Mouse (Mus musculus): Measurements from ENCODE around the gene Lipt1. TPM values are rescaled to one million over a fixed set of nuclear protein-coding genes. Genes with fewer than 3 reads are reported as not detected.

The Lipt1 gene
- 2.3 and 2.8 TPM in 2 replicates for polyA plus RNA-seq (2012; rRNA removed)
- polyA plus RNA-seq (2014; fragmentation: Nextera tagmentation; extraction: Ambion mirVana), result 3.5 and 3.7 TPM in 2 replicates

DNA sequence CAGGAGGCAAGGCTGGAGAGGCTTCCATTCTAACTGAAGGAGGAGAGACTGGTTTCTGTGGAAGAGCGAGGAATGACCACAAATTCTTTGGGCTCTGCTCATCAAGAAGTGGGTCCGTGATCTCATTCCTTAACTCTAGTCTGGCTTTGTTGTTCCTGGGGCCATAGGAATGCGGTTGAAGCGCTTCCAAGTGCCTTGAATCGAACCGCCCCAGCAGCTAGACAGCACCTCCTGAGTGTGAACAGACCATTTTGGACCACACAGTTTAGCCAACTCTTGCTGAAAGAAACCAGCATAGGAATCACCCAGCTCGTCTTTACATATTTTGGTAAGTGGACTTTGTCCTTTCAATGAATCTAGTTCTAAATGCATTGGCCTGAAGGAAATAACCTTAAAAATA is at the start of gene Lipt1:
Gene Lipt1 (plus strand): TSS at position 35 of the 400 bp plus-strand sequence.
- DNase-seq (ENCODE audit: low read depth in 3 of 3, low spot score in 3 of 3), result no peak
- WGBS (ENCODE audit: insufficient replicate concordance), result 16% methylated on average over 7 of the region's 7 CpGs

DNA sequence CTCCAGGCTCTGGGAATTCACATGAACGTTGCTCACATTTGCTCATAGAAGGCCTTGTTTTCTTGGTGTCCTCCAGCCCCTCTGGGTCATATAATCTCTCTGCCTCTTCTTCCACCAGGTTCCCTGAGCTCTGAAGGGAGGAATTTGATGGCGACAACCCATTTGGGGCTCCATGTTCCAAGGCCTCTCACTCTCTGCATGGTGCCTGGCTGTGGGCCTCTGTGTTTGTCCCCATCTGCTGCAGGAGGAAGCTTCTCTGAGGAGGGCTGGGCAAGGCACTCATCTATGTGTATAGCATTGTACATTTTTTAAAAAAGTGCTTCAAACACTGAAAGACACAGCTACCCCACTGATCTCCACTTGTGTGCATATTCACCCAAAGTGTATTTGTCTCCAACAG is 39.9 kb upstream of the Lipt1 start:
- WGBS (ENCODE audit: insufficient replicate concordance), result 58% methylated on average over 2 of the region's 2 CpGs

More for the DNA sequence above, at the start of gene Lipt1:
- peak within 1 kb of the TSS; percentile 66 to 72 for H3K4me3 ChIP-seq (ENCODE audit: insufficient read depth in 1 of 2, low read depth in 2 of 2, low read length in 2 of 2)
- peak; percentile 57 for ATAC-seq (ENCODE audit: insufficient read depth)
- no peaks in the 10 kb centered on the region for H3K9me3 ChIP-seq (ENCODE audit: control insufficient read depth, low read length)
- no peak for TF ChIP-seq CTCF (IDR thresholded peaks at IDR 0.05; ENCODE audit: low read depth)
- no peak for TF ChIP-seq EP300 (IDR thresholded peaks at IDR 0.05; ENCODE audit: low read depth)
- peaks cover 9% of the 10 kb centered on the region for H3K36me3 ChIP-seq (replicated peaks; ENCODE audit: control insufficient read depth, insufficient read depth, low read depth)
- peak within 1 kb of the TSS; percentile 94 for H3K4me2 ChIP-seq (ENCODE audit: low read depth)
- H3K27ac ChIP-seq, result peak within 1 kb of the TSS; percentile 61
- peak within 1 kb of the TSS; percentile 70 for H3K9ac ChIP-seq (replicated peaks)
- no peaks in the 10 kb centered on the region for H3K27me3 ChIP-seq (ENCODE audit: control insufficient read depth, insufficient read depth, low read length)
- H3K4me1 ChIP-seq (replicated peaks; ENCODE audit: control insufficient read depth in 2 of 2, insufficient read depth in 2 of 2, low read length in 1 of 2), result peaks cover 11 to 23% of the 10 kb centered on the region in 2 experiments

DNA sequence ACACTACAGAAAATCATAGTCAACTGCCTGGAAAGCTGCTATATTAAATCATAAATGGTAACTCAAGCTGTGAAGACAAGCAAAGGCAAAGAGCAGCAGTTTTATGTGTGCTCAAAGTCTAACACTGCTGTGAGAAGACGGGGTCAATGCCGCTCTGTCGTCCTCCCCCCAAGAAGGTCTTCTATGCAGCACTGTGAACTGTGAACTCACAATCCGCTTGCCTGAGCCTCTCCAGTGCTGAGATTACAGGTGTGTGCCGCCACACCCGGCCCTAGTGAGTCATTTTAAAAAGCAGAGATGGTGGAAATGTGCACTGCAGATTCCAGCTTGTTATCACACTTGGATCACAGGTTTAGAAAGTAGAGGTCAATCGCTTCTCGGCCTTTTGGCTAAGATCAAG is 24.7 kb upstream of the Lipt1 start:
- no peak overlapping the region for H3K4me2 ChIP-seq (ENCODE audit: low read depth)
- no peak for ATAC-seq (ENCODE audit: insufficient read depth)
- WGBS (ENCODE audit: insufficient replicate concordance), result 64% methylated on average over 8 of the region's 8 CpGs

More for the DNA sequence above, 39.9 kb upstream of the Lipt1 start:
- Histone ChIP-seq H3K9ac (replicated peaks) (no peak overlapping the region), H3K27ac (no peak overlapping the region), H3K9me3 (ENCODE audit: control insufficient read depth, low read length) (no peaks in the 10 kb centered on the region), H3K36me3 (replicated peaks; ENCODE audit: control insufficient read depth, insufficient read depth, low read depth) (no peaks in the 10 kb centered on the region), H3K4me3 (ENCODE audit: insufficient read depth in 1 of 2, low read depth in 2 of 2, low read length in 2 of 2) (no peak overlapping the region), H3K4me2 (ENCODE audit: low read depth) (no peak overlapping the region), H3K4me1 (replicated peaks; ENCODE audit: control insufficient read depth in 2 of 2, insufficient read depth in 2 of 2, low read length in 1 of 2) (no peaks in the 10 kb centered on the region), H3K27me3 (ENCODE audit: control insufficient read depth, insufficient read depth, low read length) (no peaks in the 10 kb centered on the region)
- TF ChIP-seq EP300 (IDR thresholded peaks at IDR 0.05; ENCODE audit: low read depth) (no peak), CTCF (IDR thresholded peaks at IDR 0.05; ENCODE audit: low read depth) (no peak)
- ATAC-seq (ENCODE audit: insufficient read depth) (no peak), DNase-seq (ENCODE audit: low read depth in 3 of 3, low spot score in 3 of 3) (no peak)

DNA sequence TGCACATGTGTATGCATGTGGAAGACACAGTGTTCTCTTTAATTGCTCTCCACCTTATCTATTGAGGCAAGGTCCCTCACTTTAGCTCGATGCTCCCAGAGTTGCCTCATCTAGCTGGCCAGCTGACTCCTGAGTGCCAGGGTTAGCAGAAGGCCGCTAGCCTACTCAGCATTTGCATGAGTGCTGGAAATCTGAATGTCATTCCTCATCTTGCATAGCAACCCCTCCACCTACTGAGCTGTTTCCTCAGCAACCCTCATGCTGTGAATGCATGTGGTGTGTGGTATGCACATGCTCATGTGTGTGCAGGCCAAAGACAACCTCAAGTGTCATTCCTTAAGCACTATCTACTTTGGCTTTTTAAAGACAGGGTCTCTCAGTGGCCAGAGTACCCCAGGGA is 20.8 kb upstream of the Lipt1 start:
- 36% methylated on average over 2 of the region's 2 CpGs for WGBS (ENCODE audit: insufficient replicate concordance)
- no peak overlapping the region for H3K9ac ChIP-seq (replicated peaks)
- DNase-seq (ENCODE audit: low read depth in 3 of 3, low spot score in 3 of 3), result no peak

More for the DNA sequence above, 24.7 kb upstream of the Lipt1 start:
- Histone ChIP-seq H3K36me3 (replicated peaks; ENCODE audit: control insufficient read depth, insufficient read depth, low read depth) (no peaks in the 10 kb centered on the region), H3K4me3 (ENCODE audit: insufficient read depth in 1 of 2, low read depth in 2 of 2, low read length in 2 of 2) (no peak overlapping the region), H3K4me1 (replicated peaks; ENCODE audit: control insufficient read depth in 2 of 2, insufficient read depth in 2 of 2, low read length in 1 of 2) (no peaks in the 10 kb centered on the region), H3K27me3 (ENCODE audit: control insufficient read depth, insufficient read depth, low read length) (no peaks in the 10 kb centered on the region), H3K9me3 (ENCODE audit: control insufficient read depth, low read length) (no peaks in the 10 kb centered on the region), H3K27ac (no peak overlapping the region), H3K9ac (replicated peaks) (no peak overlapping the region)
- DNase-seq (ENCODE audit: low read depth in 3 of 3, low spot score in 3 of 3), result no peak
- TF ChIP-seq EP300 (IDR thresholded peaks at IDR 0.05; ENCODE audit: low read depth), result no peak
- no peak for TF ChIP-seq CTCF (IDR thresholded peaks at IDR 0.05; ENCODE audit: low read depth)

DNA sequence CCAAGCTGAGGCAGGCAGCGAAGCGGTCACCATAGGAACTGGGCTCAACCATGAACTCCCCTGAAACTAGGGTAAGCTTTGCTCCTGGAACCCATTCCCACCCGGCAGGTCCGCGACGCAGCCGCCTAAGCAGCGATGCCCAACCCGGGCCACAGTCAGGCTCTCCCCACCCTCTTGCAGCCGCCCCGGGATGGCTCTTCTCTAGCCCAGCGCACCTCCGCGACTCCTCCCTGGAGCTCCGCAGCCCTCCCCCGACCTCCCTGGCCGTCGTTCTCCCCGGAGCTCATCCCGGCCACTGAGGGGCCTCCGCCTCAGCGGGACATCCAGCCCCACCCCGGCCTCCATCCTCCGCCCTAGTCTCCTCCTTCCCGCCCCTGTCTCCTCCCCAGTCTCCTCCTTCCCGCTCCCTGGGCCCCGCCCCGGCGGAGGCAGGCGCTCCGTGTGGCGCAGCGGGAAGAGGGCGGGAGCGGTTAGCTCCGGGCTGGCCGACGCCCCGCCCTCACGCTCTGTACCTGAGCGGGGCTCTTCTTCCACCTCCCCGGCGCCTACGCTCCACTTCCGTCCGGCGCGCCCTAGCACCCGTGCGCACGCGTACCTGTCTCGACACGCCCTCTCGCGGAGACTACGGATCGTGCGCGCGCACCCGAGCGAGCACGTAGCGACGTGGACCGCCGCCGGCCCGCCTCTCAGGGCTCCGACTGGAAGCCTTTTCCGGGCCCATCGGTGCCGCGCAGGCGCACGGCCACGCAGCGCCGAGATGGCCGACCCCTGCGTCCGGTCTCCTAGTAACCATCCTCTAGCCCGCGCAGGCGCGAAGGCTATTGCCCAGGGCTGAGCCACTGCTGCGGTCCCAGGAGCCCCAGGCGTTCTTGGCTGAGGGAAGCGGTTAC is 6.8 kb upstream of the Lipt1 start:
- under 1% methylated on average over 90 of the region's 90 CpGs for WGBS (ENCODE audit: insufficient replicate concordance)
- Histone ChIP-seq H3K9me3 (ENCODE audit: control insufficient read depth, low read length) (no peaks in the 10 kb centered on the region), H3K9ac (replicated peaks) (peak overlapping the region; percentile 69), H3K27ac (peak overlapping the region; percentile 68), H3K4me2 (ENCODE audit: low read depth) (peak overlapping the region; percentile 98), H3K36me3 (replicated peaks; ENCODE audit: control insufficient read depth, insufficient read depth, low read depth) (no peaks in the 10 kb centered on the region), H3K4me1 (replicated peaks; ENCODE audit: control insufficient read depth in 2 of 2, insufficient read depth in 2 of 2, low read length in 1 of 2) (peaks cover 9 to 16% of the 10 kb centered on the region in 2 experiments), H3K4me3 (ENCODE audit: insufficient read depth in 1 of 2, low read depth in 2 of 2, low read length in 2 of 2) (peak overlapping the region; percentile 64 to 89), H3K27me3 (ENCODE audit: control insufficient read depth, insufficient read depth, low read length) (no peaks in the 10 kb centered on the region)
- DNase-seq (ENCODE audit: low read depth in 3 of 3, low spot score in 3 of 3), result peak; percentile 95 to 98 (median 97)
- peak; percentile 97 for ATAC-seq (ENCODE audit: insufficient read depth)
- peak; percentile 55 for TF ChIP-seq CTCF (IDR thresholded peaks at IDR 0.05; ENCODE audit: low read depth)
- TF ChIP-seq EP300 (IDR thresholded peaks at IDR 0.05; ENCODE audit: low read depth), result no peak

More for the DNA sequence above, 20.8 kb upstream of the Lipt1 start:
- Histone ChIP-seq H3K9me3 (ENCODE audit: control insufficient read depth, low read length) (no peaks in the 10 kb centered on the region), H3K4me3 (ENCODE audit: insufficient read depth in 1 of 2, low read depth in 2 of 2, low read length in 2 of 2) (no peak overlapping the region), H3K4me2 (ENCODE audit: low read depth) (no peak overlapping the region), H3K4me1 (replicated peaks; ENCODE audit: control insufficient read depth in 2 of 2, insufficient read depth in 2 of 2, low read length in 1 of 2) (no peaks in the 10 kb centered on the region), H3K27ac (no peak overlapping the region), H3K36me3 (replicated peaks; ENCODE audit: control insufficient read depth, insufficient read depth, low read depth) (no peaks in the 10 kb centered on the region), H3K27me3 (ENCODE audit: control insufficient read depth, insufficient read depth, low read length) (no peaks in the 10 kb centered on the region)
- ATAC-seq (ENCODE audit: insufficient read depth), result no peak
- no peak for TF ChIP-seq CTCF (IDR thresholded peaks at IDR 0.05; ENCODE audit: low read depth)
- no peak for TF ChIP-seq EP300 (IDR thresholded peaks at IDR 0.05; ENCODE audit: low read depth)

All from liver, embryonic 14.5 days (tissue).